In genomic region chr7:25004806-25005205, GRCm38 (mm10) we compare ENCODE assay signal across 9 mouse cellular contexts. TPM values are rescaled to one million over a fixed set of nuclear protein-coding genes. Genes with fewer than 3 reads are reported as not detected.
DNase-seq lines count a peak whose midpoint lies in the region; ATAC-seq lines count a peak whose summit lies in the region.
"Had no signal": no experiment of that assay in that cellular context is flagged by ENCODE, and none has a peak within 500 bp of the region (broad histone marks: within the 10 kb centered on the region; RNA-seq: fewer than 3 reads in every experiment).

No protein-coding gene starts in this region.

- no peaks in the 10 kb centered on the region for H3K36me3 ChIP-seq in embryonic facial prominence, embryonic 12.5 days
- H3K36me3 ChIP-seq in hindbrain, embryonic 15.5 days = peaks cover 12% of the 10 kb centered on the region
- peaks cover 12% of the 10 kb centered on the region; the same call in 1 of the 2 replicates for H3K36me3 ChIP-seq in neural tube, embryonic 14.5 days (ENCODE audit: control insufficient read depth, insufficient read depth, low read length)

- peak; percentile 22 for DNase-seq in retina, adult 2 months (ENCODE audit: low read depth, low spot score)
- no peak for DNase-seq in retina, postnatal 1 day
- no peak for DNase-seq in gastrocnemius, postnatal 4 days (ENCODE audit: low spot score in 2 of 2)
- DNase-seq in kidney, postnatal 14 days = no peak
- DNase-seq: layer of hippocampus, postnatal 36 days; spleen, adult 18-20 months had no signal

- no peak for ATAC-seq in embryonic facial prominence, embryonic 12.5 days (ENCODE audit: insufficient number of reproducible peaks, insufficient read depth, low FRiP score, low TSS enrichment)
- no peak for ATAC-seq in hindbrain, embryonic 15.5 days (ENCODE audit: low FRiP score, low read depth)
- no peak for ATAC-seq in neural tube, embryonic 14.5 days (ENCODE audit: low read depth)

- WGBS in embryonic facial prominence, embryonic 12.5 days = 40% methylated on average over 9 of the region's 9 CpGs
- 27% methylated on average over 7 of the region's 9 CpGs for WGBS in hindbrain, embryonic 15.5 days
- 43% methylated on average over 7 of the region's 9 CpGs for WGBS in neural tube, embryonic 14.5 days

- H3K9ac ChIP-seq in embryonic facial prominence, embryonic 12.5 days = no peak overlapping the region
- H3K9ac ChIP-seq in hindbrain, embryonic 15.5 days = peak overlapping the region; percentile 94
- H3K9ac ChIP-seq in neural tube, embryonic 14.5 days (replicated peaks; ENCODE audit: low read depth, low read length) = peak overlapping the region; percentile 93

- H3K4me1 ChIP-seq in embryonic facial prominence, embryonic 12.5 days = peaks cover 35% of the 10 kb centered on the region
- H3K4me1 ChIP-seq in hindbrain, embryonic 15.5 days (replicated peaks) = peaks cover 67% of the 10 kb centered on the region
- H3K4me1 ChIP-seq in neural tube, embryonic 14.5 days (ENCODE audit: control insufficient read depth, insufficient read depth, low read length) = peaks cover 46% of the 10 kb centered on the region

- peak overlapping the region; percentile 82 for H3K4me2 ChIP-seq in embryonic facial prominence, embryonic 12.5 days (replicated peaks)
- peak overlapping the region; percentile 79 for H3K4me2 ChIP-seq in hindbrain, embryonic 15.5 days
- peak overlapping the region; percentile 58 for H3K4me2 ChIP-seq in neural tube, embryonic 14.5 days (ENCODE audit: low read depth, low read length)

- peaks cover 61% of the 10 kb centered on the region for H3K27me3 ChIP-seq in embryonic facial prominence, embryonic 12.5 days
- H3K27me3 ChIP-seq in hindbrain, embryonic 15.5 days = no peaks in the 10 kb centered on the region
- no peaks in the 10 kb centered on the region for H3K27me3 ChIP-seq in neural tube, embryonic 14.5 days (ENCODE audit: control insufficient read depth, insufficient read depth, low read length)

- no peaks in the 10 kb centered on the region for H3K9me3 ChIP-seq in embryonic facial prominence, embryonic 12.5 days
- H3K9me3 ChIP-seq in hindbrain, embryonic 15.5 days = no peaks in the 10 kb centered on the region
- H3K9me3 ChIP-seq in neural tube, embryonic 14.5 days (ENCODE audit: control insufficient read depth, low read length) = no peaks in the 10 kb centered on the region

- peak overlapping the region; percentile 44; the same call in 1 of the 2 replicates for H3K4me3 ChIP-seq in embryonic facial prominence, embryonic 12.5 days
- peak overlapping the region; percentile 75 for H3K4me3 ChIP-seq in hindbrain, embryonic 15.5 days
- peak overlapping the region; percentile 80 for H3K4me3 ChIP-seq in neural tube, embryonic 14.5 days (ENCODE audit: low read depth, low read length)

- no peak overlapping the region for H3K27ac ChIP-seq in embryonic facial prominence, embryonic 12.5 days
- H3K27ac ChIP-seq in hindbrain, embryonic 15.5 days (replicated peaks) = peak overlapping the region; percentile 94
- peak overlapping the region; percentile 84 for H3K27ac ChIP-seq in neural tube, embryonic 14.5 days (ENCODE audit: low read depth, low read length)

RNA-seq across cellular contexts. Expression of gene Atp1a3, which starts 1.0 kb away (rescaled TPM):
- 3.8 and 7.4 TPM in 2 replicates for polyA plus RNA-seq in embryonic facial prominence, embryonic 12.5 days (2016; fragmentation: Nextera tagmentation; extraction: Ambion mirVana)
- 487 and 576 TPM in 2 replicates for polyA plus RNA-seq in hindbrain, embryonic 15.5 days (2015; fragmentation: Nextera tagmentation; extraction: Ambion mirVana)
- polyA plus RNA-seq in neural tube, embryonic 14.5 days (2014; fragmentation: Nextera tagmentation; extraction: Ambion mirVana) = 414 and 429 TPM in 2 replicates
- total RNA-seq in gastrocnemius, postnatal 4 days (2021) = under 1 TPM; 0.20 to 0.44 TPM

RNA-seq across cellular contexts. Expression of gene Rabac1, which starts 32.3 kb away (rescaled TPM):
- polyA plus RNA-seq in embryonic facial prominence, embryonic 12.5 days (2016; fragmentation: Nextera tagmentation; extraction: Ambion mirVana) = 106 and 116 TPM in 2 replicates
- 302 and 308 TPM in 2 replicates for polyA plus RNA-seq in hindbrain, embryonic 15.5 days (2015; fragmentation: Nextera tagmentation; extraction: Ambion mirVana)
- 319 and 339 TPM in 2 replicates for polyA plus RNA-seq in neural tube, embryonic 14.5 days (2014; fragmentation: Nextera tagmentation; extraction: Ambion mirVana)
- 100 to 1,000 TPM; 157 to 161 TPM for total RNA-seq in gastrocnemius, postnatal 4 days (2021)

Comparison
In these comparisons a context has a peak if more than half of its experiments do, and no peak if none do; other contexts are left out.
1. RNA of gene Atp1a3, which starts 1.0 kb away (polyA plus RNA-seq): 487 to 576 TPM in hindbrain, embryonic 15.5 days and 414 to 429 TPM in neural tube, embryonic 14.5 days; 3.8 to 7.4 TPM in embryonic facial prominence, embryonic 12.5 days; every median in the first group is over 10 times any median in the second.
2. Peak in every context shown above with its lines, with median percentiles within 50 percentile points of each other: H3K4me2 ChIP-seq and H3K4me3 ChIP-seq.